24 mouse cellular contexts compared by ENCODE assay signal in the genomic region with DNA sequence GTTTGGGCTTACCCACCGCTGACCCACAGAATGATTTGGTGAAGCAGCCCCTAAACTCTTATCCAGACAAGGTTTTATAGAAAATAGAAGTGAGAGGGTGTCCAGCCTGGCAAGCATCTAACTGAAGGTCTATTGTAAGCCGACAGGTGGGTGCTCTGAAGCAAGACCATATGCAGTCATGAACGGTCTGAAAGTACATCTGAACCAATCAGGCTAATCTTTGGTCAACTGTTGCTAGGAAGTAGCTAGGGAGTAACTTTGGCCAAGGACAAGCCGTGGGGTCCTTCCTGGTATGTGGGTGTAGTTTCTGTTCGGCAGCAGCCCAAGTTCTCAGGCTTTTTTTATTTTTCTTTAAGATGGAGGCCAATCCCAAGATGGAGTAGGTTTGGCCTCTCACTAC. TPM values are rescaled to one million over a fixed set of nuclear protein-coding genes. Genes with fewer than 3 reads are reported as not detected.
DNase-seq lines count a peak whose midpoint lies in the region; ATAC-seq and TF ChIP-seq lines count a peak whose summit lies in the region.
"Had no signal": no experiment of that assay in that cellular context is flagged by ENCODE, and none has a peak within 500 bp of the region (broad histone marks: within the 10 kb centered on the region; RNA-seq: fewer than 3 reads in every experiment).

No protein-coding gene starts in this region.

- H3K27ac ChIP-seq in kidney, postnatal 0 days, result no peak overlapping the region
- no peak overlapping the region for H3K27ac ChIP-seq in stomach, postnatal 0 days (replicated peaks)
- H3K27ac ChIP-seq: embryonic facial prominence, embryonic 15.5 days; forebrain, embryonic 10.5 days; heart, embryonic 10.5 days; hindbrain, embryonic 12.5 days had no signal

- H3K4me3 ChIP-seq in kidney, postnatal 0 days (replicated peaks; ENCODE audit: low read depth, low read length), result no peak overlapping the region
- no peak overlapping the region for H3K4me3 ChIP-seq in stomach, postnatal 0 days (ENCODE audit: low read depth, low read length)
- H3K4me3 ChIP-seq: embryonic facial prominence, embryonic 15.5 days; erythroblast, embryonic 14.5 days; forebrain, embryonic 10.5 days; heart, embryonic 10.5 days; hindbrain, embryonic 12.5 days had no signal

- no peaks in the 10 kb centered on the region for H3K9me3 ChIP-seq in kidney, postnatal 0 days (replicated peaks; ENCODE audit: low read length)
- H3K9me3 ChIP-seq in stomach, postnatal 0 days (ENCODE audit: control insufficient read depth, low read length), result no peaks in the 10 kb centered on the region
- H3K9me3 ChIP-seq: embryonic facial prominence, embryonic 15.5 days; forebrain, embryonic 10.5 days; heart, embryonic 10.5 days; hindbrain, embryonic 12.5 days had no signal

- TF ChIP-seq EP300 in stomach, postnatal 0 days (optimal IDR thresholded peaks at IDR 0.05), result no peak

- no peak overlapping the region for H3K9ac ChIP-seq in kidney, postnatal 0 days (ENCODE audit: low read depth, low read length)
- H3K9ac ChIP-seq in stomach, postnatal 0 days (ENCODE audit: low read length), result no peak overlapping the region
- H3K9ac ChIP-seq: embryonic facial prominence, embryonic 15.5 days; hindbrain, embryonic 12.5 days had no signal

- 61% methylated on average over 5 of the region's 5 CpGs for WGBS in kidney, postnatal 0 days
- 86% methylated on average over 5 of the region's 5 CpGs for WGBS in stomach, postnatal 0 days

- no peaks in the 10 kb centered on the region for H3K36me3 ChIP-seq in kidney, postnatal 0 days (ENCODE audit: insufficient read depth, low read length)
- H3K36me3 ChIP-seq in stomach, postnatal 0 days (ENCODE audit: control insufficient read depth, insufficient read depth, low read length), result no peaks in the 10 kb centered on the region
- H3K36me3 ChIP-seq: embryonic facial prominence, embryonic 15.5 days; forebrain, embryonic 10.5 days; heart, embryonic 10.5 days; hindbrain, embryonic 12.5 days had no signal

- no peak overlapping the region for H3K4me2 ChIP-seq in kidney, postnatal 0 days (ENCODE audit: low read length)
- no peak overlapping the region for H3K4me2 ChIP-seq in stomach, postnatal 0 days (replicated peaks; ENCODE audit: low read depth)
- H3K4me2 ChIP-seq: embryonic facial prominence, embryonic 15.5 days; hindbrain, embryonic 12.5 days had no signal

- TF ChIP-seq CTCF in kidney, postnatal 0 days (IDR thresholded peaks at IDR 0.05; ENCODE audit: low read depth), result no peak
- TF ChIP-seq CTCF in stomach, postnatal 0 days (IDR thresholded peaks at IDR 0.05; ENCODE audit: low read depth), result no peak

- peak; percentile 3 for DNase-seq in kidney, postnatal 0 days (ENCODE audit: low spot score)
- DNase-seq in kidney, adult 11 months, result no peak
- peak; percentile 90 for DNase-seq in A20 (ENCODE audit: low read depth, low spot score)
- peak; percentile 35 for DNase-seq in ES-CJ7 (ENCODE audit: low read depth, low spot score)
- DNase-seq in adrenal gland, adult 8-10 months, result no peak
- DNase-seq in stomach, postnatal 0 days (ENCODE audit: low spot score), result no peak
- DNase-seq: adrenal gland, adult 2 months; adrenal gland, postnatal 36 days; cerebellum, adult 11 months; cerebellum, adult 8-10 months; cerebellum, postnatal 14 days; embryo, embryonic 11 days; gastrocnemius, postnatal 36 days; heart, adult 18-20 months; heart, postnatal 10 days; heart, postnatal 4 days had no signal

- ATAC-seq in kidney, postnatal 0 days (replicated peaks; ENCODE audit: low FRiP score, low read depth), result no peak
- ATAC-seq in neutrophil, adult 5-6 weeks (ENCODE audit: extremely low read depth, insufficient number of reproducible peaks, low FRiP score, poor library complexity, severe bottlenecking), result peak; percentile 82
- no peak for ATAC-seq in stomach, postnatal 0 days (ENCODE audit: low FRiP score, low TSS enrichment)
- ATAC-seq: forebrain, embryonic 14.5 days; hindbrain, embryonic 16.5 days had no signal

- no peaks in the 10 kb centered on the region for H3K4me1 ChIP-seq in kidney, postnatal 0 days (replicated peaks; ENCODE audit: insufficient read depth, low read length)
- no peaks in the 10 kb centered on the region for H3K4me1 ChIP-seq in stomach, postnatal 0 days (replicated peaks; ENCODE audit: control insufficient read depth, insufficient read depth)
- H3K4me1 ChIP-seq: embryonic facial prominence, embryonic 15.5 days; forebrain, embryonic 10.5 days; heart, embryonic 10.5 days; hindbrain, embryonic 12.5 days had no signal

- no peaks in the 10 kb centered on the region for H3K27me3 ChIP-seq in kidney, postnatal 0 days (ENCODE audit: insufficient read depth, low read length)
- H3K27me3 ChIP-seq in stomach, postnatal 0 days (ENCODE audit: control insufficient read depth, insufficient read depth, low read length), result no peaks in the 10 kb centered on the region
- H3K27me3 ChIP-seq: embryonic facial prominence, embryonic 15.5 days; hindbrain, embryonic 12.5 days had no signal

RNA-seq across cellular contexts. Expression of gene Ktn1, which starts 29.4 kb away (rescaled TPM):
- polyA plus RNA-seq in kidney, postnatal 0 days (2015; fragmentation: Nextera tagmentation; extraction: Ambion mirVana), result 68.3 and 69.0 TPM in 2 replicates
- total RNA-seq in neutrophil, adult 5-6 weeks (2017), result 112 and 124 TPM in 2 replicates
- 10 to 100 TPM; 50.5 to 90.6 (median 62.7) TPM for total RNA-seq in adrenal gland, adult 8-10 months (2022)
- 40.7 and 48.8 TPM in 2 replicates for polyA plus RNA-seq in stomach, postnatal 0 days (2015; fragmentation: Nextera tagmentation; extraction: Ambion mirVana)

RNA-seq across cellular contexts. Expression of gene Atg14, which starts 48.4 kb away (rescaled TPM):
- 13.8 and 13.9 TPM in 2 replicates for polyA plus RNA-seq in kidney, postnatal 0 days (2015; fragmentation: Nextera tagmentation; extraction: Ambion mirVana)
- 5.5 and 5.6 TPM in 2 replicates for total RNA-seq in neutrophil, adult 5-6 weeks (2017)
- 10 to 100 TPM; 14.2 to 21.5 (median 20.2) TPM for total RNA-seq in adrenal gland, adult 8-10 months (2022)
- polyA plus RNA-seq in stomach, postnatal 0 days (2015; fragmentation: Nextera tagmentation; extraction: Ambion mirVana), result 6.9 and 7.8 TPM in 2 replicates

Comparison
In these comparisons a context has a peak if more than half of its experiments do, and no peak if none do; other contexts are left out.
1. DNase-seq: peak in kidney, postnatal 0 days (single experiment), A20 (single experiment) and ES-CJ7 (single experiment); none in kidney, adult 11 months (single experiment), adrenal gland, adult 8-10 months (single experiment) and stomach, postnatal 0 days (single experiment).